13 mouse cellular contexts compared by ENCODE assay signal in the genomic region with DNA sequence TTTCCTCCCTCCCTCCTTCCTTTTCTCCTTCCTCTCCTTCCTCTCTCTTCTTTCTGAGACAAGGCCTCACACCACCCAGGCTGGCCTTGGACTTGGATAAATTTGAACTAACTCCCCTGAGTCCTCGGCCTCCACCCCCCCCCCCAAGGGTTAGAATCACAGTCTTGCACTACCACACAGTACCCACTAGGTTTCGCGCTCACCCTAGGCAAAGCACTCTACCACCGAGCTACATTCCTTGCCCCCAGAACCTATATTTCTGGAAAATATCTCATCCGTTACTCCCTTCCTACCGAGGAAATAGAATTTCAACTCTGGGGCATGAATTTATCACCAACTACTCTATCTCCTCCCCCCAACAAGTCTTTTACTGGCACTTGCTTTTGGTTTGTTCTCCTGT. TPM values are rescaled to one million over a fixed set of nuclear protein-coding genes. Genes with fewer than 3 reads are reported as not detected.
DNase-seq lines count a peak whose midpoint lies in the region; TF ChIP-seq lines count a peak whose summit lies in the region.
"Had no signal": no experiment of that assay in that cellular context is flagged by ENCODE, and none has a peak within 500 bp of the region (broad histone marks: within the 10 kb centered on the region; RNA-seq: fewer than 3 reads in every experiment).

No protein-coding gene starts in this region.

- no peak overlapping the region for H3K27ac ChIP-seq in testis, adult 2 months (ENCODE audit: control insufficient read depth, insufficient read depth, low read depth, low read length)
- H3K27ac ChIP-seq: embryonic facial prominence, embryonic 10.5 days; forebrain, embryonic 12.5 days had no signal

- TF ChIP-seq POLR2A in testis, adult 2 months (IDR thresholded peaks at IDR 0.05; ENCODE audit: control insufficient read depth, low read depth, low read length) = no peak

- H3K4me3 ChIP-seq in testis, adult 2 months (ENCODE audit: control insufficient read depth, low read depth, low read length) = no peak overlapping the region
- H3K4me3 ChIP-seq: embryonic facial prominence, embryonic 10.5 days; forebrain, embryonic 12.5 days; myocyte had no signal

- DNase-seq in embryo, embryonic 10.5 days (ENCODE audit: low spot score) = peak; percentile 15
- no peak for DNase-seq in embryo, embryonic 10 days (ENCODE audit: low spot score)
- DNase-seq in kidney, postnatal 14 days = peak; percentile 30
- no peak for DNase-seq in kidney, adult 18-20 months
- DNase-seq in testis, postnatal 10 days (ENCODE audit: low spot score) = no peak
- DNase-seq in neural tube, embryonic 10.5 days (ENCODE audit: extremely low spot score, low spot score) = no peak
- no peak for DNase-seq in thymus, postnatal 25 days
- DNase-seq: cerebellum, adult 11-12 months; gastrocnemius, postnatal 36 days had no signal

- H3K27me3 ChIP-seq in testis, adult 2 months (ENCODE audit: control insufficient read depth, insufficient read depth, low read length) = no peaks in the 10 kb centered on the region
- H3K27me3 ChIP-seq: forebrain, embryonic 12.5 days had no signal

- no peaks in the 10 kb centered on the region for H3K4me1 ChIP-seq in testis, adult 2 months (ENCODE audit: control insufficient read depth, insufficient read depth, low read length)
- H3K4me1 ChIP-seq: embryonic facial prominence, embryonic 10.5 days; forebrain, embryonic 12.5 days had no signal

- H3K36me3 ChIP-seq in testis, adult 2 months (ENCODE audit: control insufficient read depth, insufficient read depth, low read length) = no peaks in the 10 kb centered on the region
- H3K36me3 ChIP-seq: embryonic facial prominence, embryonic 10.5 days; forebrain, embryonic 12.5 days had no signal

- TF ChIP-seq CTCF in testis, adult 2 months (IDR thresholded peaks at IDR 0.05; ENCODE audit: control insufficient read depth, insufficient read depth, insufficient replicate concordance, low read depth, low read length) = peak; percentile 17; the same call in 1 of the 2 replicates

RNA-seq across cellular contexts. Expression of gene Mtss1l, which starts 40.7 kb away (rescaled TPM):
- polyA plus RNA-seq in testis, adult 2 months (2012; rRNA removed) = 9.0 TPM in 2 replicates

RNA-seq across cellular contexts. Expression of gene Il34, which starts 43.7 kb away (rescaled TPM):
- polyA plus RNA-seq in testis, adult 2 months (2012; rRNA removed) = 1.7 and 2.0 TPM in 2 replicates

Comparison
In these comparisons a context has a peak if more than half of its experiments do, and no peak if none do; other contexts are left out.
1. DNase-seq: peak in embryo, embryonic 10.5 days (single experiment) and kidney, postnatal 14 days (single experiment); none in embryo, embryonic 10 days (single experiment), kidney, adult 18-20 months (single experiment), testis, postnatal 10 days (single experiment), neural tube, embryonic 10.5 days (single experiment) and thymus, postnatal 25 days (single experiment).